Mouse (Mus musculus): Measurements from ENCODE around the gene Stk33. TPM values are rescaled to one million over a fixed set of nuclear protein-coding genes. Genes with fewer than 3 reads are reported as not detected.
A peak's percentile ranks its signal among the peaks of the same experiment; 100 is the strongest.

Stk33 gene
- total and polyA plus RNA-seq, 2 experiments from 2014 or later = 6.5 to 7.9 TPM

GRCm38 (mm10) chr7:109265606-109266005, 173.3 kb downstream of the Stk33 start:
- no peak overlapping the region for H3K4me3 ChIP-seq (ENCODE audit: low read depth, low read length)
- no peaks in the 10 kb centered on the region for H3K36me3 ChIP-seq (ENCODE audit: insufficient read depth, low read length)
- H3K27ac ChIP-seq (ENCODE audit: low read depth, low read length) = no peak overlapping the region
- H3K4me1 ChIP-seq (ENCODE audit: insufficient read depth, low read length) = no peaks in the 10 kb centered on the region
- H3K9ac ChIP-seq (replicated peaks; ENCODE audit: low read length, poor library complexity, severe bottlenecking) = no peak overlapping the region
- ATAC-seq (ENCODE audit: low FRiP score) (no peak), DNase-seq (ENCODE audit: low spot score) (no peak)
- TF ChIP-seq CTCF (IDR thresholded peaks at IDR 0.05) = no peak
- H3K27me3 ChIP-seq (ENCODE audit: insufficient read depth, low read length) = no peaks in the 10 kb centered on the region
- H3K9me3 ChIP-seq (ENCODE audit: low read length) = no peaks in the 10 kb centered on the region
- H3K4me2 ChIP-seq (ENCODE audit: low read depth, low read length, poor library complexity, severe bottlenecking) = no peak overlapping the region
- WGBS = 96% methylated on average over 5 of the region's 5 CpGs

GRCm38 (mm10) chr7:109255506-109256352, 183.2 kb downstream of the Stk33 start:
- Histone ChIP-seq H3K36me3 (ENCODE audit: insufficient read depth, low read length) (no peaks in the 10 kb centered on the region), H3K9me3 (ENCODE audit: low read length) (no peaks in the 10 kb centered on the region), H3K4me1 (ENCODE audit: insufficient read depth, low read length) (no peaks in the 10 kb centered on the region), H3K4me3 (ENCODE audit: low read depth, low read length) (no peak overlapping the region), H3K27ac (ENCODE audit: low read depth, low read length) (no peak overlapping the region), H3K9ac (replicated peaks; ENCODE audit: low read length, poor library complexity, severe bottlenecking) (no peak overlapping the region), H3K27me3 (ENCODE audit: insufficient read depth, low read length) (no peaks in the 10 kb centered on the region), H3K4me2 (ENCODE audit: low read depth, low read length, poor library complexity, severe bottlenecking) (peak overlapping the region; percentile 8; the same call in 1 of the 2 replicates)
- TF ChIP-seq CTCF (IDR thresholded peaks at IDR 0.05) = peak; percentile 59
- WGBS = 16% methylated on average over 28 of the region's 28 CpGs
- DNase-seq (ENCODE audit: low spot score) (peak; percentile 50), ATAC-seq (ENCODE audit: low FRiP score) (peak; percentile 57; the same call in 1 of the 2 replicates)

GRCm38 (mm10) chr7:109251418-109251817, 187.5 kb downstream of the Stk33 start:
- H3K27me3 ChIP-seq (ENCODE audit: insufficient read depth, low read length) = no peaks in the 10 kb centered on the region
- no peak overlapping the region for H3K4me3 ChIP-seq (ENCODE audit: low read depth, low read length)
- no peak overlapping the region for H3K4me2 ChIP-seq (ENCODE audit: low read depth, low read length, poor library complexity, severe bottlenecking)
- H3K9ac ChIP-seq (replicated peaks; ENCODE audit: low read length, poor library complexity, severe bottlenecking) = no peak overlapping the region
- WGBS = 56% methylated on average over 3 of the region's 3 CpGs
- no peaks in the 10 kb centered on the region for H3K36me3 ChIP-seq (ENCODE audit: insufficient read depth, low read length)
- ATAC-seq (ENCODE audit: low FRiP score) = no peak
- DNase-seq (ENCODE audit: low spot score) = peak; percentile 14
- H3K27ac ChIP-seq (ENCODE audit: low read depth, low read length) = no peak overlapping the region
- H3K9me3 ChIP-seq (ENCODE audit: low read length) = no peaks in the 10 kb centered on the region
- no peak for TF ChIP-seq CTCF (IDR thresholded peaks at IDR 0.05)
- H3K4me1 ChIP-seq (ENCODE audit: insufficient read depth, low read length) = no peaks in the 10 kb centered on the region

GRCm38 (mm10) chr7:109244776-109245175, 194.1 kb downstream of the Stk33 start:
- H3K9ac ChIP-seq (replicated peaks; ENCODE audit: low read length, poor library complexity, severe bottlenecking) = no peak overlapping the region

GRCm38 (mm10) chr7:109241313-109241712, 197.6 kb downstream of the Stk33 start:
- Histone ChIP-seq H3K27me3 (ENCODE audit: insufficient read depth, low read length) (no peaks in the 10 kb centered on the region), H3K9me3 (ENCODE audit: low read length) (no peaks in the 10 kb centered on the region), H3K36me3 (ENCODE audit: insufficient read depth, low read length) (no peaks in the 10 kb centered on the region), H3K27ac (ENCODE audit: low read depth, low read length) (no peak overlapping the region), H3K4me2 (ENCODE audit: low read depth, low read length, poor library complexity, severe bottlenecking) (peak overlapping the region; percentile 33), H3K9ac (replicated peaks; ENCODE audit: low read length, poor library complexity, severe bottlenecking) (no peak overlapping the region), H3K4me1 (ENCODE audit: insufficient read depth, low read length) (0 out of 2 replicates have a peak, but pooled peaks cover 2% of the 10 kb centered on the region), H3K4me3 (ENCODE audit: low read depth, low read length) (no peak overlapping the region)
- DNase-seq (ENCODE audit: low spot score) = no peak
- 17% methylated on average over 19 of the region's 19 CpGs for WGBS
- TF ChIP-seq CTCF (IDR thresholded peaks at IDR 0.05) = peak; percentile 58
- ATAC-seq (ENCODE audit: low FRiP score) = peak; percentile 21; the same call in 1 of the 2 replicates

More at GRCm38 (mm10) chr7:109244776-109245175, 194.1 kb downstream of the Stk33 start:
- no peak overlapping the region for H3K27ac ChIP-seq (ENCODE audit: low read depth, low read length)
- ATAC-seq (ENCODE audit: low FRiP score) (no peak), DNase-seq (ENCODE audit: low spot score) (no peak)
- H3K27me3 ChIP-seq (ENCODE audit: insufficient read depth, low read length) = no peaks in the 10 kb centered on the region
- no peak overlapping the region for H3K4me3 ChIP-seq (ENCODE audit: low read depth, low read length)
- H3K9me3 ChIP-seq (ENCODE audit: low read length) = no peaks in the 10 kb centered on the region
- WGBS = 96% methylated on average over 10 of the region's 10 CpGs
- no peaks in the 10 kb centered on the region for H3K36me3 ChIP-seq (ENCODE audit: insufficient read depth, low read length)
- 0 out of 2 replicates have a peak, but pooled peaks cover 2% of the 10 kb centered on the region for H3K4me1 ChIP-seq (ENCODE audit: insufficient read depth, low read length)
- H3K4me2 ChIP-seq (ENCODE audit: low read depth, low read length, poor library complexity, severe bottlenecking) = no peak overlapping the region
- no peak for TF ChIP-seq CTCF (IDR thresholded peaks at IDR 0.05)

GRCm38 (mm10) chr7:109239346-109239745, 199.5 kb downstream of the Stk33 start:
- no peak for ATAC-seq (ENCODE audit: low FRiP score)
- Histone ChIP-seq H3K9ac (replicated peaks; ENCODE audit: low read length, poor library complexity, severe bottlenecking) (no peak overlapping the region), H3K4me3 (ENCODE audit: low read depth, low read length) (no peak overlapping the region), H3K4me1 (ENCODE audit: insufficient read depth, low read length) (0 out of 2 replicates have a peak, but pooled peaks cover 2% of the 10 kb centered on the region), H3K27ac (ENCODE audit: low read depth, low read length) (no peak overlapping the region), H3K9me3 (ENCODE audit: low read length) (no peaks in the 10 kb centered on the region), H3K4me2 (ENCODE audit: low read depth, low read length, poor library complexity, severe bottlenecking) (no peak overlapping the region), H3K27me3 (ENCODE audit: insufficient read depth, low read length) (no peaks in the 10 kb centered on the region), H3K36me3 (ENCODE audit: insufficient read depth, low read length) (no peaks in the 10 kb centered on the region)
- no peak for TF ChIP-seq CTCF (IDR thresholded peaks at IDR 0.05)
- 83% methylated on average over 1 of the region's 1 CpGs for WGBS
- no peak for DNase-seq (ENCODE audit: low spot score)
